Mouse (Mus musculus) CH12.LX (cell line): ENCODE measurements around the gene Opn1sw. TPM values are rescaled to one million over a fixed set of nuclear protein-coding genes. Genes with fewer than 3 reads are reported as not detected.
A peak's percentile ranks its signal among the peaks of the same experiment; 100 is the strongest.

Experiments
- DNase-seq: peaks from one replicate; pipeline ENCODE4 v3.0.0-alpha.2; 2013; ENCODE audit errors: extremely low read depth
- H3K27ac ChIP-seq: 2 replicates; pipeline ENCODE4 v1.5.1; 2012; ENCODE audit warnings: low read depth, mild to moderate bottlenecking, control low read depth, moderate library complexity; ENCODE audit not compliant: insufficient read depth
- H3K27me3 ChIP-seq: replicated peaks from 2 replicates; pipeline ENCODE3; 2012; ENCODE audit warnings: inconsistent platforms
- H3K36me3 ChIP-seq, 2 experiments: replicated peaks in 1 of 2; 2 replicates each; pipeline versions ENCODE3 to v1.6.1; 2012; ENCODE audit warnings: inconsistent platforms in 1 of 2, low read length in 1 of 2, mild to moderate bottlenecking in 1 of 2, mixed read lengths in 1 of 2, moderate library complexity in 1 of 2; ENCODE audit not compliant: control insufficient read depth in 1 of 2, insufficient read depth in 1 of 2
- H3K4me1 ChIP-seq, 2 experiments: 2 replicates each; pipeline ENCODE4 v1.6.1; 2012; ENCODE audit warnings: inconsistent platforms in 1 of 2, moderate library complexity in 1 of 2; ENCODE audit not compliant: insufficient read depth in 2 of 2, control insufficient read depth in 1 of 2
- H3K4me2 ChIP-seq: 2 replicates; pipeline ENCODE4 v1.6.1; 2012; ENCODE audit warnings: low read depth, mild to moderate bottlenecking, control low read depth; ENCODE audit not compliant: poor library complexity, insufficient read depth, severe bottlenecking
- H3K4me3 ChIP-seq, 3 experiments: fragments of 150-350 bp in 1 of 3; sonication (generic) in 1 of 3; replicated peaks in 1 of 3; 2 replicates each; pipeline versions ENCODE3 to v1.5.1; 2011 to 2012; ENCODE audit warnings: low read depth in 2 of 3, low read length in 2 of 3, mild to moderate bottlenecking in 2 of 3, moderate library complexity in 2 of 3, control low read depth in 1 of 3, improper control_type of control experiment in 1 of 3, inconsistent platforms in 1 of 3, mixed read lengths in 1 of 3; ENCODE audit not compliant: poor library complexity in 1 of 3
- H3K79me2 ChIP-seq: replicated peaks from 2 replicates; pipeline ENCODE4 v1.6.1; 2012; ENCODE audit warnings: mild to moderate bottlenecking, moderate library complexity; ENCODE audit not compliant: control insufficient read depth, poor library complexity, insufficient read depth, severe bottlenecking; ENCODE audit errors: extremely low read depth
- H3K9ac ChIP-seq: 2 replicates; pipeline ENCODE4 v1.6.1; 2012; ENCODE audit warnings: low read depth, mild to moderate bottlenecking, control low read depth, moderate library complexity; ENCODE audit not compliant: insufficient read depth
- H3K9me3 ChIP-seq: replicated peaks from 2 replicates; pipeline ENCODE3; 2012; ENCODE audit warnings: low read length, inconsistent platforms, mixed read lengths
- BHLHE40 ChIP-seq: IDR thresholded peaks from 2 replicates; pipeline ENCODE4 v1.6.1; 2011; ENCODE audit warnings: mild to moderate bottlenecking, low read depth, low read length, improper control_type of control experiment
- CHD1 ChIP-seq: IDR thresholded peaks from 2 replicates; pipeline ENCODE4 v1.6.1; 2012; ENCODE audit warnings: low read depth, low read length, improper control_type of control experiment, inconsistent platforms
- CHD2 ChIP-seq: IDR thresholded peaks from 2 replicates; pipeline ENCODE4 v1.6.1; 2011; ENCODE audit warnings: low read length, improper control_type of control experiment
- ELF1 ChIP-seq: IDR thresholded peaks from 2 replicates; pipeline ENCODE4 v1.6.1; 2014; ENCODE audit warnings: low read depth, mild to moderate bottlenecking, inconsistent platforms, low read length, improper control_type of control experiment
- EP300 ChIP-seq: IDR thresholded peaks from 2 replicates; pipeline ENCODE4 v1.6.1; 2011; ENCODE audit warnings: low read length, improper control_type of control experiment
- GABPA ChIP-seq: IDR thresholded peaks from 2 replicates; pipeline ENCODE4 v1.6.1; 2012; ENCODE audit warnings: low read depth, low read length, improper control_type of control experiment, inconsistent platforms; ENCODE audit not compliant: insufficient replicate concordance
- HCFC1 ChIP-seq: IDR thresholded peaks from 2 replicates; pipeline ENCODE4 v1.6.1; 2012; ENCODE audit warnings: low read depth, mild to moderate bottlenecking, inconsistent platforms, low read length, improper control_type of control experiment
- IRF4 ChIP-seq: IDR thresholded peaks from 2 replicates; pipeline ENCODE4 v1.6.1; 2014; ENCODE audit warnings: low read depth, mild to moderate bottlenecking, inconsistent platforms, low read length, improper control_type of control experiment
- JUN ChIP-seq: IDR thresholded peaks from 2 replicates; pipeline ENCODE4 v1.6.1; 2011; ENCODE audit warnings: low read depth, mild to moderate bottlenecking, low read length, improper control_type of control experiment, moderate library complexity; ENCODE audit not compliant: insufficient read depth
- KAT2A ChIP-seq: IDR thresholded peaks from 2 replicates; pipeline ENCODE4 v1.6.1; 2012; ENCODE audit warnings: low read length, improper control_type of control experiment, inconsistent platforms; ENCODE audit not compliant: insufficient replicate concordance
- MAFK ChIP-seq: IDR thresholded peaks from 2 replicates; pipeline ENCODE4 v1.6.1; 2011; ENCODE audit warnings: low read length, improper control_type of control experiment; ENCODE audit not compliant: insufficient replicate concordance
- MAX ChIP-seq: IDR thresholded peaks from 2 replicates; pipeline ENCODE4 v1.6.1; 2011; ENCODE audit warnings: low read length, improper control_type of control experiment
- MYC ChIP-seq: IDR thresholded peaks from 2 replicates; pipeline ENCODE4 v1.6.1; 2011; ENCODE audit warnings: low read depth, mild to moderate bottlenecking, improper control_type of control experiment, low read length
- RCOR1 ChIP-seq: conservative IDR thresholded peaks from 2 replicates; pipeline ENCODE4 v1.6.1; 2012; ENCODE audit warnings: low read depth, mild to moderate bottlenecking, inconsistent platforms, low read length, improper control_type of control experiment
- SIN3A ChIP-seq: IDR thresholded peaks from 2 replicates; pipeline ENCODE4 v1.6.1; 2012; ENCODE audit warnings: low read length, improper control_type of control experiment, inconsistent platforms
- SMC3 ChIP-seq: IDR thresholded peaks from 2 replicates; pipeline ENCODE4 v1.6.1; 2011; ENCODE audit warnings: low read depth, low read length, improper control_type of control experiment
- TBP ChIP-seq: conservative IDR thresholded peaks from 2 replicates; pipeline ENCODE4 v1.6.1; 2011; ENCODE audit warnings: low read depth, low read length, improper control_type of control experiment
- TCF12 ChIP-seq: IDR thresholded peaks from 2 replicates; pipeline ENCODE4 v1.6.1; 2014; ENCODE audit warnings: low read depth, mild to moderate bottlenecking, inconsistent platforms, low read length, improper control_type of control experiment
- UBTF ChIP-seq: IDR thresholded peaks from 2 replicates; pipeline ENCODE4 v1.6.1; 2012; ENCODE audit warnings: low read depth, mild to moderate bottlenecking, inconsistent platforms, low read length, improper control_type of control experiment, moderate library complexity
- USF1 ChIP-seq: IDR thresholded peaks from 2 replicates; pipeline ENCODE4 v1.6.1; 2014; ENCODE audit warnings: low read depth, mild to moderate bottlenecking, inconsistent platforms, low read length, improper control_type of control experiment
- USF2 ChIP-seq: conservative IDR thresholded peaks from 2 replicates; pipeline ENCODE4 v1.6.1; 2011; ENCODE audit warnings: low read depth, low read length, improper control_type of control experiment
- ZC3H11A ChIP-seq: IDR thresholded peaks from 2 replicates; pipeline ENCODE4 v1.6.1; 2012; ENCODE audit warnings: low read depth, mild to moderate bottlenecking, inconsistent platforms, low read length, improper control_type of control experiment
- ZNF384 ChIP-seq: IDR thresholded peaks from 2 replicates; pipeline ENCODE4 v1.6.1; 2012; ENCODE audit warnings: low read depth, low read length, improper control_type of control experiment, inconsistent platforms
- dilution Hi-C: fragments of 300-500 bp; cut with MboI; formaldehyde crosslinking; loops from 2 replicates; pipeline ENCODE4 v1.14.3; 2020; ENCODE audit warnings: low sequenced_read_pairs; ENCODE audit not compliant: extremely low pct_unique_long_range_greater_than_20kb, extremely low pct_ligation_motif_present
- in situ Hi-C: fragments of 300-500 bp; cut with MboI; formaldehyde crosslinking; loops from 3 replicates; pipeline ENCODE4 v1.14.3; 2019; ENCODE audit warnings: low sequenced_read_pairs, low pct_ligation_motif_present, low pct_unique_long_range_greater_than_20kb, mixed read lengths
- polyA plus RNA-seq: library from polyadenylated mRNA; unstranded; fragments of >175 nt; gene quantifications from 2 replicates; pipeline ENCODE4 v1.2.1, GENCODE M21; 2012; ENCODE audit warnings: low read depth; ENCODE audit not compliant: insufficient read length
- total RNA-seq, 2 experiments: library from RNA; depleted of rRNA; stranded (reverse); fragments of 300-350 nt in 1 of 2; fragments of >200 nt in 1 of 2; gene quantifications; 2 replicates each; pipeline ENCODE4 v1.2.3; 2012 to 2014

The Opn1sw gene
- total and polyA plus RNA-seq, 3 experiments, result not detected

DNA sequence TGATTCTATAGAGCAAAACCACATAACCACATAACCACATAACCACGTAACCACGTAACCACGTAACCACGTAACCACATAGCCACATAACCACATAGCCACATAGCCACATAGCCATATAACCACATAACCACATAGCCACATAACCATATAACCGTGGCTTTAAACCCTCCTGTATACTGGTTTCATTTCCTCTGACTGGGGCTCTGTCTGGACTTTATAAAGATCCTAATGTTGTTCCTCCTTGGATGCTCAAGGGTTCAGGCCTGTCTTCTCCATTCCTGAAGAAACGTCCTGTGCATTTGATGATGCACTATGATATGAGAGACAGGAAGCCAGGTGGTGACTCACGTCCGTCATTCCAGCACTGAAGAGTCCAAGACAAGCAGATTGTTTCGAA lies 61.3 kb downstream of the Opn1sw start:
- no peaks in the 10 kb centered on the region for H3K36me3 ChIP-seq
- in situ Hi-C loops, result no loop called here
- no peak for DNase-seq
- no peak overlapping the region for H3K4me2 ChIP-seq
- H3K27me3 ChIP-seq, result peaks cover 80% of the 10 kb centered on the region
- H3K9ac ChIP-seq, result no peak overlapping the region
- no peak overlapping the region for H3K4me3 ChIP-seq
- H3K9me3 ChIP-seq, result peaks cover 8% of the 10 kb centered on the region
- TF ChIP-seq ZC3H11A (no peak), USF1 (no peak), MAFK (peak; percentile 88), RCOR1 (no peak), USF2 (no peak), HCFC1 (no peak), IRF4 (no peak), SMC3 (no peak), JUN (no peak), BHLHE40 (0 out of 2 replicates have a peak, but pooled peaks have one; percentile 10), CHD1 (no peak), MAX (no peak), ELF1 (no peak), SIN3A (no peak), GABPA (no peak), MYC (no peak), EP300 (peak; percentile 22; the same call in 1 of the 2 replicates), CHD2 (no peak), ZNF384 (no peak), UBTF (no peak), TCF12 (no peak), KAT2A (no peak), TBP (no peak)
- no peaks in the 10 kb centered on the region for H3K79me2 ChIP-seq
- no peak overlapping the region for H3K27ac ChIP-seq
- dilution Hi-C loops, result no loop called here
- H3K4me1 ChIP-seq, result peaks cover 10 to 21% of the 10 kb centered on the region in 2 experiments

Other genes with a start within 250 kb of the Opn1sw start
- 37.6 and 46.7 TPM in 2 replicates for gene Rbm28, start 223.5 kb downstream of the Opn1sw start, total RNA-seq (2012; rRNA removed)
- 56.2 and 63.9 TPM in 2 replicates for gene Rbm28, start 223.5 kb downstream of the Opn1sw start, total RNA-seq (2014; rRNA removed)
- gene Rbm28, start 223.5 kb downstream of the Opn1sw start, polyA plus RNA-seq, result 103 and 109 TPM in 2 replicates
- not detected in 2 replicates for gene Prrt4, start 208.9 kb downstream of the Opn1sw start, total RNA-seq (2012; rRNA removed)
- not detected in 2 replicates for gene Prrt4, start 208.9 kb downstream of the Opn1sw start, total RNA-seq (2014; rRNA removed)
- not detected in 2 replicates for gene Prrt4, start 208.9 kb downstream of the Opn1sw start, polyA plus RNA-seq
- 14.9 and 17.3 TPM in 2 replicates for gene Impdh1, start 172.1 kb downstream of the Opn1sw start, total RNA-seq (2012; rRNA removed)
- 2.5 and 3.1 TPM in 2 replicates for gene Impdh1, start 172.1 kb downstream of the Opn1sw start, total RNA-seq (2014; rRNA removed)
- gene Impdh1, start 172.1 kb downstream of the Opn1sw start, polyA plus RNA-seq, result 19.6 and 21.6 TPM in 2 replicates
- gene Hilpda, start 116.0 kb downstream of the Opn1sw start, total RNA-seq (2012; rRNA removed), result 14.6 and 23.7 TPM in 2 replicates
- gene Hilpda, start 116.0 kb downstream of the Opn1sw start, total RNA-seq (2014; rRNA removed), result 40.0 and 52.3 TPM in 2 replicates
- gene Hilpda, start 116.0 kb downstream of the Opn1sw start, polyA plus RNA-seq, result 10.5 and 11.1 TPM in 2 replicates
- 0.29 and 0.30 TPM in 2 replicates for gene Fam71f2, start 108.9 kb downstream of the Opn1sw start, total RNA-seq (2012; rRNA removed)
- 0.34 TPM in 1 of 2 replicates, not detected in the other for gene Fam71f2, start 108.9 kb downstream of the Opn1sw start, total RNA-seq (2014; rRNA removed)
- 0.23 TPM in 1 of 2 replicates, not detected in the other for gene Fam71f2, start 108.9 kb downstream of the Opn1sw start, polyA plus RNA-seq
- not detected in 2 replicates for gene Fam71f1, start 69.3 kb downstream of the Opn1sw start, total RNA-seq (2012; rRNA removed)
- not detected in 2 replicates for gene Fam71f1, start 69.3 kb downstream of the Opn1sw start, total RNA-seq (2014; rRNA removed)
- not detected in 2 replicates for gene Fam71f1, start 69.3 kb downstream of the Opn1sw start, polyA plus RNA-seq
- 107 and 125 TPM in 2 replicates for gene Calu, start 40.4 kb downstream of the Opn1sw start, total RNA-seq (2012; rRNA removed)
- 161 and 166 TPM in 2 replicates for gene Calu, start 40.4 kb downstream of the Opn1sw start, total RNA-seq (2014; rRNA removed)
- gene Calu, start 40.4 kb downstream of the Opn1sw start, polyA plus RNA-seq, result 112 and 128 TPM in 2 replicates
- 1.2 and 4.3 TPM in 2 replicates for gene Ccdc136, start 7.8 kb upstream of the Opn1sw start, total RNA-seq (2012; rRNA removed)
- 0.28 and 0.64 TPM in 2 replicates for gene Ccdc136, start 7.8 kb upstream of the Opn1sw start, total RNA-seq (2014; rRNA removed)
- gene Ccdc136, start 7.8 kb upstream of the Opn1sw start, polyA plus RNA-seq, result 2.4 and 2.9 TPM in 2 replicates
- 0.71 and 0.76 TPM in 2 replicates for gene Flnc, start 44.8 kb upstream of the Opn1sw start, total RNA-seq (2012; rRNA removed)
- gene Flnc, start 44.8 kb upstream of the Opn1sw start, total RNA-seq (2014; rRNA removed), result 0.22 and 0.24 TPM in 2 replicates
- gene Flnc, start 44.8 kb upstream of the Opn1sw start, polyA plus RNA-seq, result 0.56 and 0.60 TPM in 2 replicates
- 308 and 328 TPM in 2 replicates for gene Atp6v1f, start 79.2 kb upstream of the Opn1sw start, total RNA-seq (2012; rRNA removed)
- 367 and 373 TPM in 2 replicates for gene Atp6v1f, start 79.2 kb upstream of the Opn1sw start, total RNA-seq (2014; rRNA removed)
- gene Atp6v1f, start 79.2 kb upstream of the Opn1sw start, polyA plus RNA-seq, result 230 and 251 TPM in 2 replicates
- gene Atp6v1fnb, start 83.0 kb upstream of the Opn1sw start, total RNA-seq (2012; rRNA removed), result 0.21 TPM in 1 of 2 replicates, not detected in the other
- gene Atp6v1fnb, start 83.0 kb upstream of the Opn1sw start, total RNA-seq (2014; rRNA removed), result not detected in 2 replicates
- not detected in 2 replicates for gene Atp6v1fnb, start 83.0 kb upstream of the Opn1sw start, polyA plus RNA-seq
- 0.59 and 0.64 TPM in 2 replicates for gene Kcp, start 119.5 kb upstream of the Opn1sw start, total RNA-seq (2012; rRNA removed)
- gene Kcp, start 119.5 kb upstream of the Opn1sw start, total RNA-seq (2014; rRNA removed), result not detected in 2 replicates
- 0.49 and 0.51 TPM in 2 replicates for gene Kcp, start 119.5 kb upstream of the Opn1sw start, polyA plus RNA-seq
- 134 and 152 TPM in 2 replicates for gene Irf5, start 138.2 kb upstream of the Opn1sw start, total RNA-seq (2012; rRNA removed)
- gene Irf5, start 138.2 kb upstream of the Opn1sw start, total RNA-seq (2014; rRNA removed), result 158 and 159 TPM in 2 replicates
- gene Irf5, start 138.2 kb upstream of the Opn1sw start, polyA plus RNA-seq, result 134 and 144 TPM in 2 replicates
- 60.5 and 75.1 TPM in 2 replicates for gene Tnpo3, start 221.4 kb upstream of the Opn1sw start, total RNA-seq (2012; rRNA removed)
- 66.4 and 76.0 TPM in 2 replicates for gene Tnpo3, start 221.4 kb upstream of the Opn1sw start, total RNA-seq (2014; rRNA removed)
- 130 and 140 TPM in 2 replicates for gene Tnpo3, start 221.4 kb upstream of the Opn1sw start, polyA plus RNA-seq